Mouse (Mus musculus) lung, postnatal 0 days (tissue): Measurements from ENCODE around the gene Rfpl4.

Experiments used
- CTCF ChIP-seq: IDR thresholded peaks from 2 replicates; pipeline ENCODE4 v1.5.1; 2016; ENCODE audit warnings: antibody characterized with exemption, mild to moderate bottlenecking
- EP300 ChIP-seq: IDR thresholded peaks from 2 replicates; pipeline ENCODE4 v1.6.1; 2016; ENCODE audit warnings: antibody characterized with exemption, mild to moderate bottlenecking, control low read depth

- TF ChIP-seq CTCF (no peak), EP300 (no peak)
Measured at GRCm38 (mm10) chr7:5085512-5085911, 31.2 kb downstream of the Rfpl4 start.
